Mouse (Mus musculus) neural tube, embryonic 13.5 days (tissue): ENCODE data around the gene 1810010D01Rik. TPM values are rescaled to one million over a fixed set of nuclear protein-coding genes. Genes with fewer than 3 reads are reported as not detected.

ENCODE experiments used
- ATAC-seq: fragments of 200-750 bp; cut with Nextera tagmentation; 2 replicates; pipeline ENCODE4 v1.8.0; 2017; ENCODE audit warnings: low read depth, mild to moderate bottlenecking, moderate TSS enrichment, moderate library complexity
- H3K27ac ChIP-seq: fragments of 300-500 bp; sonication (generic); replicated peaks from 2 replicates; pipeline ENCODE4 v1.5.1; 2015; ENCODE audit warnings: moderate library complexity, mild to moderate bottlenecking, inconsistent platforms
- H3K27me3 ChIP-seq: fragments of 300-500 bp; sonication (generic); 2 replicates; pipeline ENCODE4 v1.6.1; 2015; ENCODE audit warnings: mild to moderate bottlenecking, inconsistent platforms
- H3K36me3 ChIP-seq: fragments of 300-500 bp; sonication (generic); 2 replicates; pipeline ENCODE4 v1.6.1; 2015; ENCODE audit warnings: mild to moderate bottlenecking, inconsistent platforms
- H3K4me1 ChIP-seq: fragments of 300-500 bp; sonication (generic); replicated peaks from 2 replicates; pipeline ENCODE4 v1.6.1; 2015; ENCODE audit warnings: inconsistent platforms
- H3K4me2 ChIP-seq: fragments of 300-500 bp; sonication (generic); 2 replicates; pipeline ENCODE4 v1.6.1; 2015; ENCODE audit warnings: inconsistent platforms, mild to moderate bottlenecking, moderate library complexity
- H3K4me3 ChIP-seq: fragments of 300-500 bp; sonication (generic); 2 replicates; pipeline ENCODE4 v1.5.1; 2015; ENCODE audit warnings: mild to moderate bottlenecking, inconsistent platforms
- H3K9ac ChIP-seq: fragments of 300-500 bp; sonication (generic); 2 replicates; pipeline ENCODE4 v1.6.1; 2015; ENCODE audit warnings: moderate library complexity, mild to moderate bottlenecking, inconsistent platforms
- H3K9me3 ChIP-seq: fragments of 300-500 bp; sonication (generic); 2 replicates; pipeline ENCODE4 v1.6.1; 2016; ENCODE audit warnings: inconsistent platforms
- WGBS: fragments of 180-500 bp; shearing (Covaris S2); methylation state at CpG from one replicate; pipeline ENCODE4 v1.1.7; 2015; 5-methylcytosine and 5-hydroxymethylcytosine counted together
- polyA plus RNA-seq: library from polyadenylated mRNA; unstranded; fragments of >200 nt; fragmentation: Nextera tagmentation; extraction: Ambion mirVana; gene quantifications from 2 replicates; pipeline ENCODE4 v1.2.1, GENCODE M21; 2015

1810010D01Rik gene
- polyA plus RNA-seq, 1 experiment from 2014 or later, result not detected

DNA sequence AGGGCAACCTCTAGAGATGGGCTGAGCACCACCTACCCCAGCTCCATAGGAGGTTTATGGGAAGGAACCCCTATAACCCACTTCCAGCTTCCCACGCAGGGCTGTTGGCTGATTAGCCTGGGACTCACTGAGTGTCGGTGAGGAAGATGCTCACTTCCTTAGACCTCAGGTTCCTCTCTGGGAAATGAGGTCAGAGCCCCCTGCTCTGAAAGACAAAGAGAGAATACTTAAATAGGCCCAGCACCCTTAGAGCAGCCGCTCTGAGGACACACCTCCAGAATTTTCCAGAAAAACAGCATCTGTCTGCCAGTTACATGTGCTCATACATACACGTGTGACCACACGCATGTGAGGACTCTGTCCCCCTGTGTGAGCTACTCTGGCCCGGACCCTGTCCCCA, 1.1 kb downstream of the 1810010D01Rik start:
- H3K4me1 ChIP-seq, result peaks cover 33% of the 10 kb centered on the region
- H3K9me3 ChIP-seq, result no peaks in the 10 kb centered on the region
- H3K4me3 ChIP-seq, result no peak overlapping the region
- peak overlapping the region; percentile 91 for H3K27ac ChIP-seq
- ATAC-seq, result peak; percentile 18; the same call in 1 of the 2 replicates
- 0 out of 2 replicates have a peak, but pooled peaks cover 3% of the 10 kb centered on the region for H3K27me3 ChIP-seq
- H3K4me2 ChIP-seq, result peak overlapping the region; percentile 42; the same call in 1 of the 2 replicates
- 45% methylated on average over 6 of the region's 6 CpGs for WGBS
- no peaks in the 10 kb centered on the region for H3K36me3 ChIP-seq
- peak overlapping the region; percentile 68 for H3K9ac ChIP-seq

DNA sequence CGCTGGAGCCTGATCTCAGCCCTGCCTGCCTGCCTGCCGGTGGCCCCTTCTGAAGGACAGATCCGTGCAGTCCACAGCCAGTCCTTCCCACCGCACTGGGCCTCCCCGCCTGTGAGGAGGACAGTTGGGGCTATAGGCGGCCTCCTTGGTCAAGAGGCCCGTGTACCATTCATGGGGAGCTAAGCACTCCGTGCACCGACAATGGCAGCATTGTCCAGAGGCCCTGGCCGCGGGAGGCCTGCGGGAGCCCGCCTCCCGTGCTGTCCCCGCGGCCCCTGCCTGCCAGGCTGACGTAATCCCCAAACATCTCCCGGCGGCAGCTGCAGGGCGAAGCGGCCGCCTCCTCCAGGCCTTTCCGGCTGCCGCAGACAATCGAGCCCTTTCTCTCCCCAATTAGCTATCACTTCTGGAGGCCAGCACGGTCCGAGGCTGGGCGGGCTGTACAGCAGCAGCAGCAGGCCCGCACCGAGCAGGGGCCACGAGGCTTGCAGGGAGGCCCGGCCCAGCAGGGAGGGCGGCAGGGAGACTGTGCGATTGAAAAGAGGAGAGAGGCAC, 1.8 kb downstream of the 1810010D01Rik start:
- ATAC-seq, result peak; percentile 95
- Histone ChIP-seq H3K9me3 (peaks cover 4% of the 10 kb centered on the region), H3K9ac (peak overlapping the region; percentile 68), H3K4me2 (peak overlapping the region; percentile 42), H3K36me3 (no peaks in the 10 kb centered on the region), H3K4me3 (0 out of 2 replicates have a peak overlapping the region, but pooled peaks have one; percentile 8), H3K4me1 (peaks cover 28% of the 10 kb centered on the region), H3K27ac (peak overlapping the region; percentile 91), H3K27me3 (0 out of 2 replicates have a peak, but pooled peaks cover 3% of the 10 kb centered on the region)
- under 1% methylated on average over 34 of the region's 34 CpGs for WGBS

DNA sequence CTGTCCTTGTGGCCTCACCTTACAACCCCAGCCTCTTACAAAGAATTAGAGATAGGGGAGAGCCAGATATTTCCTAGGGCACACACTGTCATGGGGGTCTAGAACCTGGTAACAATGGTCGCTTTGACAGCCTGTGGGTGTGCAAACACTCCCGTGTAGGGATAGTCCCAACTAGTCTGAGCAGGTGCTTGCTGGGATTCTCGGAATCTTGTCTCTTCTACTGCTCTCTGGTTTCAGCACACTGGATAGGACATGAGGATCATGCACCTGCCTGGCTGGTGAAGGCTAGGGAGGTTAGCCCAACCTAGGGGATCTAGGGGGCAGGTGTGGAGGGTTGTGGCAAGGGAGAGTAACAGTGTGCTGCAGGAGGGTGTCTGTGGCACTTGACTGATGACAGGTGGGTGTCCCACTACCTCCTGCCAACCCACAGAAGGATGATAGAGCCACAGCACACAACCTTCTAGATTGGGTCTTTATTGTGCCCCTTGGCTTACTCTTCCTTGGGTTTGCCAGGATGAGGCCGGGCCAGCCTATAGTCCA, 2.5 kb downstream of the 1810010D01Rik start:
- H3K4me3 ChIP-seq, result no peak overlapping the region
- H3K4me1 ChIP-seq, result peaks cover 22% of the 10 kb centered on the region
- ATAC-seq, result peak; percentile 17; the same call in 1 of the 2 replicates
- no peaks in the 10 kb centered on the region for H3K36me3 ChIP-seq
- peaks cover 6% of the 10 kb centered on the region for H3K9me3 ChIP-seq
- peak overlapping the region; percentile 91 for H3K27ac ChIP-seq
- 89% methylated on average over 4 of the region's 4 CpGs for WGBS
- peak overlapping the region; percentile 68; the same call in 1 of the 2 replicates for H3K9ac ChIP-seq
- H3K4me2 ChIP-seq, result peak overlapping the region; percentile 42; the same call in 1 of the 2 replicates
- H3K27me3 ChIP-seq, result 0 out of 2 replicates have a peak, but pooled peaks cover under 1% of the 10 kb centered on the region

DNA sequence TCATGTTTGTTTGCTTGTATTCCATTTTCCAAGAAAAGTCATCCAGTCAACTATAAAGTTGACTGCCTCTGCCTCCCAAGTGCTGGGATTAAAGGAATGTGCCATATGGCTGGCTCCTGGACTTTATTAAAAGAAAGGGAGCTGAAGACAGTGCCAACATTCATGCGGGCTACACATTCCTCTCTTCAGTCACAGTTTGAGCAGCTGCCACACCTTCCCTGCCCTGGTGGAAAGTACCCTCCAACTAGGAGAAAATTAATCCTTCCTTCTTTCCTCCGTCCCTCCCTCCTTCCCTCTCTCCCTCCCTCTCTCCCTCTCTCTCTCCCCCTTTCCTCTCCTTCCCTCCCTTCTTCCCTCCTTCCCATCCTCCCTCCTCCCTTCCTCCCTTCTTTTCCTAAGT, 8.2 kb downstream of the 1810010D01Rik start:
- no peak for ATAC-seq
- H3K4me2 ChIP-seq, result no peak overlapping the region
- no peak overlapping the region for H3K9ac ChIP-seq
- no peak overlapping the region for H3K4me3 ChIP-seq
- H3K27ac ChIP-seq, result no peak overlapping the region
- peaks cover 18% of the 10 kb centered on the region for H3K4me1 ChIP-seq
- no peaks in the 10 kb centered on the region for H3K27me3 ChIP-seq
- WGBS, result 63% methylated on average over 2 of the region's 2 CpGs
- H3K9me3 ChIP-seq, result peaks cover 6% of the 10 kb centered on the region
- no peaks in the 10 kb centered on the region for H3K36me3 ChIP-seq

DNA sequence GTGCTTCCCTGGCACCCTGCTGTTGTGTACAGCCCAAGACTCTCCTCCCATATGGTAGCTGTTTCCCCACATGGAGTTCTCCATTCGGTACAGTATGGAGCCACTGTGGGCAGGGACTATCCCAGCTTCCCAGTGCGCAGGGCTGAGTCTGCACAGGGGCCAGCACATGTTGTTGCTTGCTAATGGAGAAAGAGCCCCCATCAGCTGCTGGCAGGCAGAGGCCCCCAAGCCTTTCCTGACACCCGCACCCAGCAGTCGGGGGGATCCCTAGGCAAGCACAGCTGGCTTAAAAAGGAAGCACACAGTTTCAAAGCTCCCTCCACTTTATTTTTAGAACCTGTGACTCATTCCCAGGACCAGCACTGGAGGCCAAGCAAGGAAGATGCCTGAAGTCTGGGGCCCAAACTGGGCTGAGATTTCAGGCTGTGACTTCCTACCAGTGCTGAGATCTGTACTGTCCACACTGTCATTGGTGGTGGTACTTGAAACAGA, 9.7 kb downstream of the 1810010D01Rik start:
- Histone ChIP-seq H3K27ac (no peak overlapping the region), H3K4me2 (no peak overlapping the region), H3K36me3 (no peaks in the 10 kb centered on the region), H3K9me3 (peaks cover 6% of the 10 kb centered on the region), H3K27me3 (no peaks in the 10 kb centered on the region), H3K4me1 (peaks cover 27% of the 10 kb centered on the region), H3K4me3 (no peak overlapping the region), H3K9ac (no peak overlapping the region)
- ATAC-seq, result no peak
- 63% methylated on average over 4 of the region's 4 CpGs for WGBS

DNA sequence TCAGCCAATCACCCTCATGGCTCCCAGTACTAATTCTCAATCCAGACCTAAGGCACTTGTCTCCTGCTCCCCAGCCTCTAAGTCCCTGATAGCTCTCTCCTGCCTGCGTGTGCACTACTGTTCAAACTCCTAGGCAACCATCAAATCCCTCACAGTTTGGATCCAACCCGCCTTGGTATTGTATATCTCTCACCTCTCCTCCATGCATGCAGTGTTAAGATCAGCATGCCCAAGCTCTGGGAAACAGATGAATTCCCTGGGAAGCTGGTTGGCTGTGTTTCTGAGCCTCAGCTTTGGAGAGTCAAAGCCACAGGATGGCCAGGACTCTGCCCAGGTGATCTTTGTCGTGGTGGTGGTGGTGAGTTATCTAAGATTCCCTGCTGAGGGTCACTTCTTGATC, 10.2 kb downstream of the 1810010D01Rik start:
- Histone ChIP-seq H3K4me1 (peaks cover 27% of the 10 kb centered on the region), H3K36me3 (no peaks in the 10 kb centered on the region), H3K9me3 (peaks cover 6% of the 10 kb centered on the region), H3K9ac (no peak overlapping the region), H3K4me3 (no peak overlapping the region), H3K4me2 (no peak overlapping the region), H3K27ac (no peak overlapping the region), H3K27me3 (no peaks in the 10 kb centered on the region)
- no peak for ATAC-seq
- WGBS, result 59% methylated on average over 3 of the region's 3 CpGs

DNA sequence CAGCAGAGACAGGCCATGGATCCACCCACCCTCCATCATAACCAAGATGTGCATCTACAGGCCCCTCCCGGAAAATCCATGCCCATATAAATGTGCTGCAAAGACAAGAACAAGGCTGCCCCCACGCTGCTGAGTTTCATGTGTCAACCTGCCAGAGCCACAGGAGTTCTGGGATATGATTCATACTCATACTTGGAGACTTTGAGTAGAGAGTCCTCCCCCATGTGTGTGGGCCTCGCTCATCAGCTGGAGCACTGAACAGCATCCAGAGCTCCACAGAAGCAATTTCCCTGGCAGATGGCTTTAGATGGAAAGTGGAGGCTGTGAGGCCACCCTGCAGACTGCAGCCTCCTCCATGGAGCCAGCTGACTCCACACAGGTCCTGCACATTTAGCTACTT, 10.9 kb downstream of the 1810010D01Rik start:
- H3K4me3 ChIP-seq, result no peak overlapping the region
- peaks cover 6% of the 10 kb centered on the region for H3K9me3 ChIP-seq
- H3K4me2 ChIP-seq, result no peak overlapping the region
- no peaks in the 10 kb centered on the region for H3K36me3 ChIP-seq
- 79% methylated on average over 3 of the region's 3 CpGs for WGBS
- H3K27me3 ChIP-seq, result no peaks in the 10 kb centered on the region
- H3K9ac ChIP-seq, result no peak overlapping the region
- no peak for ATAC-seq
- peaks cover 27% of the 10 kb centered on the region for H3K4me1 ChIP-seq
- H3K27ac ChIP-seq, result no peak overlapping the region

DNA sequence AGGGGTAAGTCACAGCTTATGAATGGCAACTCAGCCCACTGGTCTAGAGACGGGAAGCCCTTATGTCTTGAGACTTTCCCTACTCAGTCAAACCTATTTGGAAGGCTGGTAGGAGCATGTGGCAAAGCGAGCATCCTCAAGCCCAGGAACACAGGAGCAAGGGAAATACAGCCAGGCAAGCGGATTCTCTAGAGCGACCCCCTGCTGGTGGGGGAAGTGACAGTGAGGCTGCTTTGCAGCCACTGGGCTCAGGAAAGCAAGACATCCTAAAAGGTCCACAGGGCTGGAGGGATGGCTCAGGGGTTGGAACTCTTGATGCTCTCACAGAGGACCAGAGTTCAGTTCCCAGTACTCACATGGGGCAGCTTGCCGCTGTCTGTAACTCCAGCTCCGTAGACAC, 11.6 kb downstream of the 1810010D01Rik start:
- Histone ChIP-seq H3K9me3 (peaks cover 3% of the 10 kb centered on the region), H3K27me3 (no peaks in the 10 kb centered on the region; the same call in 1 of the 2 replicates), H3K4me1 (peaks cover 27% of the 10 kb centered on the region), H3K4me2 (no peak overlapping the region), H3K9ac (no peak overlapping the region), H3K36me3 (no peaks in the 10 kb centered on the region), H3K27ac (no peak overlapping the region), H3K4me3 (no peak overlapping the region)
- no peak for ATAC-seq
- WGBS, result 80% methylated on average over 6 of the region's 6 CpGs

DNA sequence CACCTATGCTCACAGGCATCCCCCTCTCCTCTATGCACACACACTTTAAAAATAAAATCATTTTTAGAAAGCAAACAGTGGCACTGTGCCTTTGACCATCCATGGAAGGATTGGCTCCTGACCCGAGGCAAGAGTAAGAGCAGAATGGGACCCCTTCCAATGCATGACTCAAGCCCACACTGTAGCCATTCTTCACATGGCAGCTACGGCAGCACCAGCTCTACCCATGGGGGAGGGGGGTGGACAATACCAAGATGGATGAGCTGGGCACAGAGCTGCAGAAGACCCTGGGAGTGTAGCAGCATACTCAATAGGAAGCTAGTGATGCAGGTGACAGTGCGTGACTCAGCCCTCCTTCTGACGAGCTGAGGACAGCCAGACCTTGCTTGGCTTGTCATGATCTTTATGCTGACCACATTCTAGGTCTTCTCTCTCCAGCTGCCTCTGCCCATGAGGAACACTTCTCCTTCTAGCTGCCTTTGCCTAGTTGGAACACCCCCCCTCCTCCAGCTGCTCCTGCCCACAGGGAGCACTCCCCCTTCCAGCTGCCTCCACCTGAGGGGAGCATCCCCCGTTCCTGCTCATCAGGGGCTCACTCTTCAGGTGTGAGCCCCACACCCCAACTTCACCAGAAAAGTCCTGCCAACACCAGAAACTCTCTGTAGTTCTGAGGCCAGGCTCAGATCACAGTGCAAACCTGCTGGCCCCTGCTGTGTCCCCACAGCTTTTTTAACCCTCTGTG, 12.6 kb downstream of the 1810010D01Rik start:
- Histone ChIP-seq H3K4me3 (no peak overlapping the region), H3K9me3 (no peaks in the 10 kb centered on the region), H3K4me1 (peaks cover 27% of the 10 kb centered on the region), H3K36me3 (no peaks in the 10 kb centered on the region), H3K9ac (no peak overlapping the region), H3K27me3 (no peaks in the 10 kb centered on the region; the same call in 1 of the 2 replicates), H3K27ac (no peak overlapping the region), H3K4me2 (no peak overlapping the region)
- ATAC-seq, result no peak
- 61% methylated on average over 5 of the region's 5 CpGs for WGBS

DNA sequence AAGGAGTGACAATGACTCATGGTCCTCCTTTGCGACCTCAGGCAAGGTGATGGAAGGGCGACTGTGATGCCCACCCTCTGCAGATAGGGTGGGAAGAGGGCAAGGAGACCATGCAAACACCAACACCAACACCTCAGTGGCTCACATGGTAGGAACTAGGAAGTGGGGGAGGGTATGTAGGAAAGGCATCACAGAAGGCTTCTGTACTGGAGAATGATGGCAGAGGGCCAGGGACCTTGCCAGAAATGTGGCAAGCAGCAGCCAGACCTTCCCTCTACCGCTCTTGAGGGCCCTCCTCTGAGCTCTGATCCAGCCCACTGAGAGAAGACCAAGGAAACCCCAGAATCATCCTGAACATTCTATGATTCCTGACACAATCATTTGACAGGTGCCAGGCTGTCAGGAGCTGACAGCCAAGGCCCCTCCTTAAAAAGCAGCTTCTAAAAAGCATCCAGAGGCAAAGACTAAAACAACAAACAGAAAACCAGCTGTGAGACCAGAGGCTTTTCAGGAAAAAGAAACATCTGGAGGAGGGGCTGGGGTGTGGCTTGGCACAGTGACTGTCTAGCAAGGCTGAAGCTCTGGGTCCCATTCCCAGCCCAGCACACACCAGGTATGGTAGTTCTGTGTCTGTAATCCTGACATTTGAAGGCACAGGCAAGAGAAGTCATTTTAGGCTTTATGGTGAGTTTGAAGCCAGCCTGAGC, 13.3 kb downstream of the 1810010D01Rik start:
- no peaks in the 10 kb centered on the region for H3K9me3 ChIP-seq
- H3K27ac ChIP-seq, result 0 out of 2 replicates have a peak overlapping the region, but pooled peaks have one; percentile 7
- 66% methylated on average over 3 of the region's 3 CpGs for WGBS
- H3K4me3 ChIP-seq, result no peak overlapping the region
- peaks cover 28% of the 10 kb centered on the region for H3K4me1 ChIP-seq
- H3K27me3 ChIP-seq, result no peaks in the 10 kb centered on the region; the same call in 1 of the 2 replicates
- H3K36me3 ChIP-seq, result no peaks in the 10 kb centered on the region
- no peak overlapping the region for H3K4me2 ChIP-seq
- ATAC-seq, result no peak
- H3K9ac ChIP-seq, result no peak overlapping the region; the same call in 1 of the 2 replicates

DNA sequence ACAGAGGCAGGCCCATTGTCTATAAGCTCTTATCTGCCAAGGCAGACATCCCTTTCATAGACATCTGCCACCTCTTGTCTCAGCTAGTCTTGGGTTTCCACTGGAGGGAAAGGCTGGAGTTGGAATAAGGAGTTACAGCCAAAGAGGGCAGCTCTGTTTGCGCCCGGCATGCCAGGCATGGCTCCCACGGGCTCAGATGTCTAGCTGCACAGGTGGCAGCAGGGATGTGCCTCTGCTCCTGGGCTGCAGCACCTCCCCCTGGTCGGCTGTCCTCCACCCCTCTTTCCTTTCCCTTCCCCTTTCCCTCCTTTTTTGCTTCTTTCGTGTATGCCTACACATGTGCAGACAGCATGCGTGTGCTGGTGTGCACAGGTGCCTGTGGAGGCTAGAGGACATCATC, 15.1 kb downstream of the 1810010D01Rik start:
- no peak overlapping the region for H3K9ac ChIP-seq
- no peak for ATAC-seq
- no peaks in the 10 kb centered on the region; the same call in 1 of the 2 replicates for H3K27me3 ChIP-seq
- no peak overlapping the region for H3K4me3 ChIP-seq
- H3K9me3 ChIP-seq, result no peaks in the 10 kb centered on the region
- 81% methylated on average over 6 of the region's 6 CpGs for WGBS
- H3K36me3 ChIP-seq, result no peaks in the 10 kb centered on the region
- H3K4me1 ChIP-seq, result peaks cover 26% of the 10 kb centered on the region
- H3K27ac ChIP-seq, result no peak overlapping the region
- no peak overlapping the region for H3K4me2 ChIP-seq
